Mouse (Mus musculus): ENCODE measurements at regions not wholly inside any gene's neighbourhood (a gene's known extent, or its start where the extent isn't known, plus 50 kb on each side); places are given as distances from the start of the nearest gene placed in this dataset.

- no peak for TF ChIP-seq POLR2A (IDR thresholded peaks at IDR 0.05; ENCODE audit: borderline replicate concordance, insufficient read depth, low read length)
- TF ChIP-seq CTCF (IDR thresholded peaks at IDR 0.05; ENCODE audit: borderline replicate concordance, insufficient read depth, low read depth, low read length), result no peak
- no peaks in the 10 kb centered on the region; the same call in 1 of the 2 replicates for H3K27me3 ChIP-seq (ENCODE audit: control insufficient read depth, insufficient read depth, low read length)
- H3K4me3 ChIP-seq (replicated peaks; ENCODE audit: insufficient read depth, low read depth, low read length), result no peak overlapping the region
- 96% methylated on average over 4 of the region's 4 CpGs for WGBS
- DNase-seq, result no peak
- H3K4me1 ChIP-seq (ENCODE audit: control insufficient read depth, insufficient read depth, low read length), result no peaks in the 10 kb centered on the region
- H3K27ac ChIP-seq (ENCODE audit: insufficient read depth, low read length), result no peak overlapping the region
Measured at GRCm38 (mm10) chr14:104698962-104699361, 176.5 kb upstream of the Rnf219 start.

- WGBS, result 27% methylated on average over 4 of the region's 4 CpGs
- no peak for TF ChIP-seq CTCF (IDR thresholded peaks at IDR 0.05; ENCODE audit: borderline replicate concordance, insufficient read depth, low read depth, low read length)
- TF ChIP-seq POLR2A (IDR thresholded peaks at IDR 0.05; ENCODE audit: borderline replicate concordance, insufficient read depth, low read length), result no peak
Measured at GRCm38 (mm10) chr14:104695101-104695500, 172.7 kb upstream of the Rnf219 start.

GRCm38 (mm10) chr14:104694174-104694803 lies 171.8 kb upstream of the Rnf219 start:
- DNase-seq, result no peak
- 46% methylated on average over 14 of the region's 14 CpGs for WGBS
- TF ChIP-seq POLR2A (IDR thresholded peaks at IDR 0.05; ENCODE audit: borderline replicate concordance, insufficient read depth, low read length), result no peak
- TF ChIP-seq CTCF (IDR thresholded peaks at IDR 0.05; ENCODE audit: borderline replicate concordance, insufficient read depth, low read depth, low read length), result no peak
- H3K4me3 ChIP-seq (replicated peaks; ENCODE audit: insufficient read depth, low read depth, low read length), result no peak overlapping the region
- no peaks in the 10 kb centered on the region; the same call in 1 of the 2 replicates for H3K27me3 ChIP-seq (ENCODE audit: control insufficient read depth, insufficient read depth, low read length)
- H3K4me1 ChIP-seq (ENCODE audit: control insufficient read depth, insufficient read depth, low read length), result no peaks in the 10 kb centered on the region
- H3K27ac ChIP-seq (ENCODE audit: insufficient read depth, low read length), result no peak overlapping the region

More at GRCm38 (mm10) chr14:104695101-104695500, 172.7 kb upstream of the Rnf219 start:
- Histone ChIP-seq H3K4me3 (replicated peaks; ENCODE audit: insufficient read depth, low read depth, low read length) (no peak overlapping the region), H3K27me3 (ENCODE audit: control insufficient read depth, insufficient read depth, low read length) (no peaks in the 10 kb centered on the region; the same call in 1 of the 2 replicates), H3K27ac (ENCODE audit: insufficient read depth, low read length) (no peak overlapping the region), H3K4me1 (ENCODE audit: control insufficient read depth, insufficient read depth, low read length) (no peaks in the 10 kb centered on the region)
- no peak for DNase-seq

- Histone ChIP-seq H3K4me3 (replicated peaks; ENCODE audit: insufficient read depth, low read depth, low read length) (no peak overlapping the region), H3K27me3 (ENCODE audit: control insufficient read depth, insufficient read depth, low read length) (no peaks in the 10 kb centered on the region; the same call in 1 of the 2 replicates), H3K4me1 (ENCODE audit: control insufficient read depth, insufficient read depth, low read length) (no peaks in the 10 kb centered on the region), H3K27ac (ENCODE audit: insufficient read depth, low read length) (no peak overlapping the region)
- DNase-seq, result no peak
- TF ChIP-seq POLR2A (IDR thresholded peaks at IDR 0.05; ENCODE audit: borderline replicate concordance, insufficient read depth, low read length) (no peak), CTCF (IDR thresholded peaks at IDR 0.05; ENCODE audit: borderline replicate concordance, insufficient read depth, low read depth, low read length) (no peak)
- 92% methylated on average over 5 of the region's 5 CpGs for WGBS
Measured at GRCm38 (mm10) chr14:104692616-104693015, 170.2 kb upstream of the Rnf219 start.

- WGBS, result 33% methylated on average over 3 of the region's 3 CpGs
- DNase-seq, result no peak
Measured at GRCm38 (mm10) chr14:104688440-104688839, 166.0 kb upstream of the Rnf219 start.

GRCm38 (mm10) chr14:104676810-104677209 lies 154.4 kb upstream of the Rnf219 start:
- H3K27me3 ChIP-seq (ENCODE audit: control insufficient read depth, insufficient read depth, low read length), result no peaks in the 10 kb centered on the region
- H3K27ac ChIP-seq (ENCODE audit: insufficient read depth, low read length), result no peak overlapping the region
- no peak for TF ChIP-seq POLR2A (IDR thresholded peaks at IDR 0.05; ENCODE audit: borderline replicate concordance, insufficient read depth, low read length)
- no peak for TF ChIP-seq CTCF (IDR thresholded peaks at IDR 0.05; ENCODE audit: borderline replicate concordance, insufficient read depth, low read depth, low read length)
- 9% methylated on average over 7 of the region's 7 CpGs for WGBS
- no peaks in the 10 kb centered on the region for H3K4me1 ChIP-seq (ENCODE audit: control insufficient read depth, insufficient read depth, low read length)
- no peak overlapping the region for H3K4me3 ChIP-seq (replicated peaks; ENCODE audit: insufficient read depth, low read depth, low read length)
- no peak for DNase-seq

More at GRCm38 (mm10) chr14:104688440-104688839, 166.0 kb upstream of the Rnf219 start:
- TF ChIP-seq CTCF (IDR thresholded peaks at IDR 0.05; ENCODE audit: borderline replicate concordance, insufficient read depth, low read depth, low read length) (no peak), POLR2A (IDR thresholded peaks at IDR 0.05; ENCODE audit: borderline replicate concordance, insufficient read depth, low read length) (no peak)
- Histone ChIP-seq H3K4me1 (ENCODE audit: control insufficient read depth, insufficient read depth, low read length) (no peaks in the 10 kb centered on the region), H3K4me3 (replicated peaks; ENCODE audit: insufficient read depth, low read depth, low read length) (no peak overlapping the region), H3K27ac (ENCODE audit: insufficient read depth, low read length) (no peak overlapping the region), H3K27me3 (ENCODE audit: control insufficient read depth, insufficient read depth, low read length) (no peaks in the 10 kb centered on the region)

- Histone ChIP-seq H3K4me1 (ENCODE audit: control insufficient read depth, insufficient read depth, low read length) (no peaks in the 10 kb centered on the region), H3K27ac (ENCODE audit: insufficient read depth, low read length) (no peak overlapping the region), H3K27me3 (ENCODE audit: control insufficient read depth, insufficient read depth, low read length) (no peaks in the 10 kb centered on the region), H3K4me3 (replicated peaks; ENCODE audit: insufficient read depth, low read depth, low read length) (no peak overlapping the region)
- 87% methylated on average over 1 of the region's 1 CpGs for WGBS
- TF ChIP-seq CTCF (IDR thresholded peaks at IDR 0.05; ENCODE audit: borderline replicate concordance, insufficient read depth, low read depth, low read length) (no peak), POLR2A (IDR thresholded peaks at IDR 0.05; ENCODE audit: borderline replicate concordance, insufficient read depth, low read length) (no peak)
- DNase-seq, result no peak
Measured at GRCm38 (mm10) chr14:104661696-104662095, 139.3 kb upstream of the Rnf219 start.

- H3K27ac ChIP-seq (ENCODE audit: insufficient read depth, low read length), result no peak overlapping the region
- no peaks in the 10 kb centered on the region for H3K27me3 ChIP-seq (ENCODE audit: control insufficient read depth, insufficient read depth, low read length)
- DNase-seq, result no peak
- H3K4me3 ChIP-seq (replicated peaks; ENCODE audit: insufficient read depth, low read depth, low read length), result no peak overlapping the region
- no peak for TF ChIP-seq POLR2A (IDR thresholded peaks at IDR 0.05; ENCODE audit: borderline replicate concordance, insufficient read depth, low read length)
- no peak for TF ChIP-seq CTCF (IDR thresholded peaks at IDR 0.05; ENCODE audit: borderline replicate concordance, insufficient read depth, low read depth, low read length)
- H3K4me1 ChIP-seq (ENCODE audit: control insufficient read depth, insufficient read depth, low read length), result no peaks in the 10 kb centered on the region
- WGBS, result 94% methylated on average over 1 of the region's 1 CpGs
Measured at GRCm38 (mm10) chr14:104658751-104659150, 136.3 kb upstream of the Rnf219 start.

Data from cerebellum, adult 2 months (tissue).